Mouse (Mus musculus) liver, adult 2 months (tissue): ENCODE measurements around the gene Zfp536. TPM values are rescaled to one million over a fixed set of nuclear protein-coding genes. Genes with fewer than 3 reads are reported as not detected.

ENCODE experiments used
- DNase-seq: peaks from one replicate; pipeline ENCODE4 v3.0.0-alpha.2; 2011; ENCODE audit warnings: low read depth, low spot score; ENCODE audit errors: extremely low read depth
- H3K27ac ChIP-seq: fragments of 200-500 bp; replicated peaks from 2 replicates; pipeline ENCODE4 v1.5.1; 2012; ENCODE audit warnings: low read depth, mild to moderate bottlenecking, control low read depth, inconsistent platforms, low read length; ENCODE audit not compliant: insufficient read depth
- H3K27me3 ChIP-seq: fragments of 200-500 bp; 2 replicates; pipeline ENCODE4 v1.6.1; 2012; ENCODE audit warnings: mild to moderate bottlenecking, moderate library complexity, low read length, inconsistent platforms; ENCODE audit not compliant: control insufficient read depth, insufficient read depth
- H3K36me3 ChIP-seq: fragments of 200-500 bp; 2 replicates; pipeline ENCODE4 v1.6.1; 2012; ENCODE audit warnings: low read length, inconsistent platforms; ENCODE audit not compliant: control insufficient read depth, insufficient read depth
- H3K4me1 ChIP-seq: fragments of 200-500 bp; 2 replicates; pipeline ENCODE4 v1.6.1; 2011; ENCODE audit warnings: low read length; ENCODE audit not compliant: control insufficient read depth, insufficient read depth
- H3K4me3 ChIP-seq: fragments of 200-500 bp; 2 replicates; pipeline ENCODE4 v1.5.1; 2011; ENCODE audit warnings: low read depth, mild to moderate bottlenecking, control low read depth, low read length, moderate library complexity; ENCODE audit not compliant: insufficient read depth
- H3K79me2 ChIP-seq: fragments of 200-500 bp; 2 replicates; pipeline ENCODE4 v1.6.1; 2012; ENCODE audit warnings: inconsistent platforms, mild to moderate bottlenecking, low read length, moderate library complexity; ENCODE audit not compliant: control insufficient read depth, insufficient read depth
- H3K9ac ChIP-seq: fragments of 200-500 bp; 2 replicates; pipeline ENCODE4 v1.6.1; 2012; ENCODE audit warnings: low read depth, mild to moderate bottlenecking, control low read depth, inconsistent platforms, low read length
- CTCF ChIP-seq: fragments of 200-500 bp; IDR thresholded peaks from 2 replicates; pipeline ENCODE4 v1.5.1; 2011; ENCODE audit warnings: low read depth, low read length, control low read depth
- POLR2A ChIP-seq: fragments of 200-500 bp; IDR thresholded peaks from 2 replicates; pipeline ENCODE4 v1.6.1; 2011; ENCODE audit warnings: low read length, control low read depth; ENCODE audit not compliant: insufficient read depth; ENCODE audit errors: extremely low read depth
- WGBS: fragments of 180-500 bp; shearing (Covaris S2); methylation state at CpG from one replicate; pipeline ENCODE4 v1.1.7; 2018; 5-methylcytosine and 5-hydroxymethylcytosine counted together
- polyA plus RNA-seq: library from polyadenylated mRNA; depleted of rRNA; stranded (reverse); fragments of >200 nt; gene quantifications from 2 replicates; pipeline ENCODE4 v1.2.3, GENCODE M21; 2012
- total RNA-seq: library from RNA; depleted of rRNA; stranded (reverse); fragments of >200 nt; gene quantifications from 2 replicates; pipeline ENCODE4 v1.2.3, GENCODE M21; 2014

Gene Zfp536
- total and polyA plus RNA-seq, 2 experiments, result not detected

DNA sequence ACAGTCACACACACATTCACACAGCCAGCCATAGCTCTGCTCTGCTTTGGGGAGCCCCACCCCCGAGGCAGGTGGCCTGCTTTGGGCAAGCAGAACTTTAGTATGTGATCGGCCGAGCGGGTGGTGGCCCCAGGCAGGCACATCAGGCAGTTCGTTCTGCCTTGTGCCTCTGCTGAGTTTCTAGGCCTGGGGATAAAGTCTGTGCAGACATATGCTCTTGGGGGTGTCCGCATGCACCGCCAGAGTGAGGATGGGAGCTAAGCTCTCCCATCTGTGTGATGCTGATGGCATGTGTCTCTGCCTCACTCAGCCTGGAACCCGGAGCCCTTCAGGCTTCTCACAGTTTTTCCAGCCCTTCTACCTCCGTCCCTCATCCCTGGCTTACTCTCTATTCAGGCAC lies 263.7 kb downstream of the Zfp536 start:
- Histone ChIP-seq H3K27ac (no peak overlapping the region), H3K79me2 (no peaks in the 10 kb centered on the region), H3K4me1 (no peaks in the 10 kb centered on the region), H3K36me3 (no peaks in the 10 kb centered on the region), H3K4me3 (no peak overlapping the region), H3K9ac (no peak overlapping the region), H3K27me3 (no peaks in the 10 kb centered on the region)
- DNase-seq, result no peak
- TF ChIP-seq POLR2A, result no peak
- no peak for TF ChIP-seq CTCF
- 77% methylated on average over 9 of the region's 9 CpGs for WGBS

DNA sequence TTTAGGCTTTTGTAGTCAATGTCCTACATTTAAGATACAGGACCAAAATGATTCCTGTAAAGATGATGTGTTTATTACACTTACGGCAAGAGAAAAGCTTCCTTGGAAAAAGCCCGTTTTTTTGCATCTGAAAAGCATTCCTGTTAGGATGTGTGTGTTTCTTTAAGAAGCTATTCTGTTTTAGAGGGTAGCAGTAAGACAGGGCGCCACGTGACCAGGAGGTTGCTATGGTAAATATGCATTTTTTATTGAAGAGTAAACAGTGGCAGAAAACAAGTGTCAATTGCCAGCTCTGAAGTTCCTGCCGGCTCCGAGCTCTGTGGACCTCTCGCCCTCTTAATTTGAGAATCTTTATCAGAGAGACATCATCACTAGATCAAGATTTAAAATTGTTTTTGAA lies 267.9 kb downstream of the Zfp536 start:
- 58% methylated on average over 7 of the region's 7 CpGs for WGBS

DNA sequence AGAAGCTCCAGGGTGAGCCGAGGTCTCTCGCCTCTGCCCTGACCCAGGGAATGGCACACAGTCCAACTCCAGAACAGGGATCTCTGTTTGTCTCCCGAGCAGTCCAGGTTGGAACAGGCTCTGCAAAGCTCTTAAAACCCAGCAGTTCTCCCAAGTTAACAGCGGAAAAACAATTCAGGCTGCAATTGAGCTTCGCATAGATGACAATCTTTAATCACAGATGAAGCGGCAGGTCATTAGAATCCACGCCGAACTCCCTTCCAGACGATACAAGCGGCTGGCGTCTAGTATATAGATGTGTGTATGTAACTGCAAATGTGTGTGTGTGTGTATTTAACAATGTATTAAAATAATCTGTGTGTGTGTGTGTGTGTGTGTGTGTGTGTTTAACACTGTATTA lies 268.3 kb downstream of the Zfp536 start:
- WGBS, result 85% methylated on average over 11 of the region's 11 CpGs
- Histone ChIP-seq H3K9ac (no peak overlapping the region), H3K4me1 (no peaks in the 10 kb centered on the region), H3K36me3 (no peaks in the 10 kb centered on the region), H3K27ac (no peak overlapping the region), H3K4me3 (no peak overlapping the region), H3K27me3 (no peaks in the 10 kb centered on the region), H3K79me2 (no peaks in the 10 kb centered on the region)
- no peak for DNase-seq
- TF ChIP-seq CTCF (no peak), POLR2A (no peak)

More for the DNA sequence above, 267.9 kb downstream of the Zfp536 start:
- no peak overlapping the region for H3K4me3 ChIP-seq
- no peaks in the 10 kb centered on the region for H3K4me1 ChIP-seq
- no peak overlapping the region for H3K27ac ChIP-seq
- no peaks in the 10 kb centered on the region for H3K36me3 ChIP-seq
- no peak overlapping the region for H3K9ac ChIP-seq
- no peak for TF ChIP-seq CTCF
- TF ChIP-seq POLR2A, result no peak
- H3K27me3 ChIP-seq, result no peaks in the 10 kb centered on the region
- no peaks in the 10 kb centered on the region for H3K79me2 ChIP-seq
- no peak for DNase-seq

DNA sequence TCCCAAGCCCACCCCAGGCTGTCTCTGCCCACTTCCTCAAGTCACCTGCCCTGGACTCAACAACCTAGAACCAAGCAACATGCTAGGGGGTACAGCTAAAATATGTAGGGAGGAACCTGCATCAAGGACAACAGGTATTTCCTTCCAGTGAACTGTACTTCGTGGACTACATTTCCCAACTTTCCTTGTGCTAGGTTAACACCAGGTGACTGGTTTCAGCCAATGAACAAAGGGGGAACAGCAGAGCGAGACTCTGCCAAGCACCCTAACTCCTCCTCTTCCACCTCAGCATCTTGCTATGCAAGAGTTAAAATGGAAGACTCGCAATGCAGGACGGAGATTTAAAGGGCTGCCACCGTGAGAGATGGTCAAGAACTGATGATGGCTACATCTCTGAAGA lies 274.6 kb downstream of the Zfp536 start:
- no peaks in the 10 kb centered on the region for H3K36me3 ChIP-seq
- H3K27ac ChIP-seq, result no peak overlapping the region
- no peak overlapping the region for H3K9ac ChIP-seq
- H3K4me1 ChIP-seq, result no peaks in the 10 kb centered on the region
- no peak for DNase-seq
- TF ChIP-seq POLR2A (no peak), CTCF (no peak)
- H3K27me3 ChIP-seq, result no peaks in the 10 kb centered on the region
- WGBS, result 59% methylated on average over 5 of the region's 5 CpGs
- no peaks in the 10 kb centered on the region for H3K79me2 ChIP-seq
- no peak overlapping the region for H3K4me3 ChIP-seq

DNA sequence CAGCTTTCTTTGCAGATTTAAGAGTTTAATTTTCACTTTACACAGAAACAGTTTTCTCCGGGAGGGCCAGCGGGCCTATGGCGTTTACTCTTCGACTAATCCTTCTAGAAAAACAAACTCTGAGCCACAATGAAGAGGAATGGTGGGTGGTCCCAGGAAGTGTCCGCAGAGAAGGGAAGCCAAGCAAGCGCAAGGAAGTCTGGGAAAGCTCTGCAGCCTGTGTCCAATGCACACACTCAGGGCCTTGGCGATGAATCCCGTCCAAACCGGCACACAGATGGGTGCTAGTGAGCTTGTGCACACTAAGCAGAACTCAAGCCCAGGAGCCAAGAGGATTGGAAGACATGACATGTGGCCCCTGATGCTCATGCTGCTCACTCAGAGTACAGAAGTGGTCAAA lies 276.9 kb downstream of the Zfp536 start:
- H3K9ac ChIP-seq, result no peak overlapping the region
- no peaks in the 10 kb centered on the region for H3K36me3 ChIP-seq
- H3K4me3 ChIP-seq, result no peak overlapping the region
- no peak for DNase-seq
- whole genome bisulfite sequencing, result 64% methylated on average over 9 of the region's 9 CpGs
- no peaks in the 10 kb centered on the region for H3K79me2 ChIP-seq
- no peaks in the 10 kb centered on the region for H3K27me3 ChIP-seq
- no peaks in the 10 kb centered on the region for H3K4me1 ChIP-seq
- no peak for TF ChIP-seq CTCF
- no peak for TF ChIP-seq POLR2A
- H3K27ac ChIP-seq, result no peak overlapping the region

DNA sequence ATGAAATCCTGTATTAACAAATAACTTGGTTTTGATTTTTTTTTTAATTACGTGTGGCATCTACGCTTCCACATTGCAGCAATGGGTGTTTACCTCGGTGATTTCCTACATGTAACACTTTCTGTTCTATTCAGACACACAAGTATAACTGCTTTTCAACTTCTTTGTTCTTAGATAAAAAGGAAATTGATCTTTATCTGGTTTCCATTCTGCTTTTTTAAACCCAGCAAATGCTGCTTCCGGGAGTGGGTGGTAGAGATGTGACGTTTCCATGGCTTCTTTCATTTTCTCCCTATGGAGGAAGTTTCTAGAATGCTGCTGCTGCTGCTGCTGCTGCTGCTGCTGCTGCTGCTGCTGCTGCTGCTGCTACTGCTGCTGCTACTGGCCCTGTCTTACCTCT lies 283.1 kb downstream of the Zfp536 start:
- WGBS, result 76% methylated on average over 5 of the region's 5 CpGs
- H3K27ac ChIP-seq, result no peak overlapping the region
- H3K9ac ChIP-seq, result no peak overlapping the region
- no peak overlapping the region for H3K4me3 ChIP-seq
- no peak for TF ChIP-seq POLR2A
- TF ChIP-seq CTCF, result no peak
- no peaks in the 10 kb centered on the region for H3K79me2 ChIP-seq
- no peaks in the 10 kb centered on the region for H3K36me3 ChIP-seq
- no peaks in the 10 kb centered on the region for H3K27me3 ChIP-seq
- DNase-seq, result peak; percentile 4
- H3K4me1 ChIP-seq, result no peaks in the 10 kb centered on the region
